Mouse (Mus musculus) brain, embryonic 14.5 days (tissue): ENCODE results near the gene Kcnb1.

ENCODE experiments used
- CTCF ChIP-seq: fragments of 200-500 bp; IDR thresholded peaks from 2 replicates; pipeline ENCODE4 v1.5.1; 2012; ENCODE audit warnings: inconsistent platforms, mild to moderate bottlenecking, moderate library complexity, borderline replicate concordance; ENCODE audit not compliant: insufficient read depth, insufficient read length; ENCODE audit errors: extremely low read depth
- POLR2A ChIP-seq: fragments of 200-500 bp; IDR thresholded peaks from 2 replicates; pipeline ENCODE4 v1.6.1; 2012; ENCODE audit warnings: mild to moderate bottlenecking, inconsistent platforms, borderline replicate concordance; ENCODE audit not compliant: poor library complexity, insufficient read depth, insufficient read length, severe bottlenecking; ENCODE audit errors: extremely low read depth

DNA sequence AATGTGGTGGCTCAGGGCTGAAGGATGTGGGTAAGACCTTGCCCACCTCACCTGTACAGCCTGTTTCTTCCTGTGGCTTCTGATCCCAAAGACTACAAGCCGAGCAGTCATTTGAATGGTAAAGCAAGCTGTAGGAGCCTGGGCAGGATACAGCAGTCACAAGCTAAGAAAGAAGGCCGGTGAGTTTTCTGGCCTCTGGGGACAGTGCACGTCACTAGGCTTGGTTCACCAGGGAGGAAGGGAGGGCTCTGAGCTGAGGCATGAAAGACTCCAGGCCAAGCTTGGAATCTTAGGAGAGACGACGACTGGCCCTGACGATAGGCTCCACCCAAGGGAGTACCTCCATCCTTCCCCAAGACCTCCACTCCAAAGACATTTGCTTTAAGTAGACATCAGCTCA lies 51.3 kb downstream of the Kcnb1 start:
- TF ChIP-seq POLR2A (no peak), CTCF (no peak)
